Mouse (Mus musculus) myocyte (in vitro differentiated cells): Measurements from ENCODE around the gene Thap2.

Experiments
- POLR2A ChIP-seq: IDR thresholded peaks from one replicate; pipeline ENCODE4 v1.6.1; 2011; ENCODE audit warnings: low read depth, mild to moderate bottlenecking, control low read depth, moderate library complexity; ENCODE audit not compliant: insufficient read length
- POLR2AphosphoS2 ChIP-seq: IDR thresholded peaks from one replicate; pipeline ENCODE4 v1.6.1; 2011; ENCODE audit warnings: low read depth, control low read depth; ENCODE audit not compliant: insufficient read length

- TF ChIP-seq POLR2AphosphoS2 (no peak), POLR2A (no peak)
Measured at GRCm38 (mm10) chr10:115332997-115333396, 51.2 kb downstream of the Thap2 start.
